Mouse (Mus musculus): Measurements from ENCODE around the gene Tom1l2.

DNA sequence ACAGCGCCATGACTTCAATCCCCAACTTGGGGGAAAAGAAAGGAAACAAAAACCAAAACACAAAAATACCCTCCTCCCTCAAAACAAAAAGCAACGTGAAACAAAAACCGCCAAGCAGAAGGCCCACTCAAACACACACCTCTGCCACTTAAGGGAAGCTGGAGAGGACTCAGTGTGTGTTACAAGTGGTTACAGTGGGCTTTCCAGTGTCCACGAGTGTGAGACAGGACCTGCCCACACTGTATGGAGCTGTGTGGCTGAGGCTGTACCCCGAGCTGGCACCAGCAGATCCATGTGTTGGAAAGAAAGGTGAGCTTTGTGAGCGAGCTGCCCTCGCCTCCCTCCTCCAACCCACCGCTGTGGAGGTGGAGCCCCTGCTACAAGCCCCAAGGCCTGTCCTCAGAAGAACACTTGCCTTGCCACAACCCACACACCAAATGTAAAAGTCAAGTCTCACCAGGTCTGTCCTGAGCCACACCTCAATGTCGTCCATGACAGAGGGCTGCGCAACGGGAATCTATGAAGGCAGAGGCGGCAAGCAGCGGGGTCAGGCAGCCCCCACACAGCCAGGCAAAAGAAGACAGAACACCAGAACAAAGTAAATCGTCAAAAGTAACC lies 120.2 kb downstream of the Tom1l2 start:
- TF ChIP-seq POLR2A (IDR thresholded peaks at IDR 0.05; ENCODE audit: borderline replicate concordance, low read depth, low read length): no peak
- no peak for TF ChIP-seq CTCF (IDR thresholded peaks at IDR 0.05; ENCODE audit: low read depth, low read length)

Data from bone marrow macrophage, adult 2 months (primary cell).